Mouse (Mus musculus) liver, embryonic 16.5 days (tissue): Measurements from ENCODE around the gene Adra1d. TPM values are rescaled to one million over a fixed set of nuclear protein-coding genes. Genes with fewer than 3 reads are reported as not detected.

Experiments
- ATAC-seq: fragments of 200-750 bp; cut with Nextera tagmentation; 2 replicates; pipeline ENCODE4 v1.8.0; 2017; ENCODE audit warnings: low read depth, mild to moderate bottlenecking, moderate number of reproducible peaks, moderate library complexity
- H3K27ac ChIP-seq: fragments of 300-500 bp; sonication (generic); 2 replicates; pipeline ENCODE4 v1.5.1; 2014; ENCODE audit warnings: mild to moderate bottlenecking, low read length
- H3K27me3 ChIP-seq: fragments of 300-500 bp; sonication (generic); 2 replicates; pipeline ENCODE4 v1.6.1; 2014; ENCODE audit warnings: low read depth, low read length, mixed read lengths; ENCODE audit not compliant: control insufficient read depth, insufficient read depth
- H3K36me3 ChIP-seq: fragments of 300-500 bp; sonication (generic); 2 replicates; pipeline ENCODE4 v1.6.1; 2014; ENCODE audit warnings: mild to moderate bottlenecking; ENCODE audit not compliant: control insufficient read depth, insufficient read depth
- H3K4me1 ChIP-seq: fragments of 300-500 bp; sonication (generic); 2 replicates; pipeline ENCODE4 v1.6.1; 2014; ENCODE audit warnings: low read depth, low read length, mixed read lengths; ENCODE audit not compliant: control insufficient read depth
- H3K4me2 ChIP-seq: fragments of 300-500 bp; sonication (generic); 2 replicates; pipeline ENCODE4 v1.6.1; 2014; ENCODE audit warnings: low read depth, low read length, mixed read lengths
- H3K4me3 ChIP-seq: fragments of 300-500 bp; sonication (generic); 2 replicates; pipeline ENCODE4 v1.5.1; 2014; ENCODE audit warnings: low read depth, mild to moderate bottlenecking, low read length
- H3K9ac ChIP-seq: fragments of 300-500 bp; sonication (generic); 2 replicates; pipeline ENCODE4 v1.6.1; 2014; ENCODE audit warnings: low read depth, low read length
- H3K9me3 ChIP-seq: fragments of 300-500 bp; sonication (generic); replicated peaks from 2 replicates; pipeline ENCODE4 v1.6.1; 2016; ENCODE audit warnings: low read length; ENCODE audit not compliant: control insufficient read depth
- WGBS: fragments of 180-500 bp; shearing (Covaris S2); extraction: QIAGEN DNeasy Blood & Tissue Kit; methylation state at CpG from one replicate; pipeline ENCODE4 v1.1.7; 2014; ENCODE audit not compliant: insufficient replicate concordance; 5-methylcytosine and 5-hydroxymethylcytosine counted together
- polyA plus RNA-seq: library from polyadenylated mRNA; unstranded; fragments of >200 nt; fragmentation: Nextera tagmentation; extraction: Ambion mirVana; gene quantifications from 2 replicates; pipeline ENCODE4 v1.2.1, GENCODE M21; 2015

Adra1d gene
- polyA plus RNA-seq, 1 experiment from 2014 or later, result 0.22 TPM

DNA sequence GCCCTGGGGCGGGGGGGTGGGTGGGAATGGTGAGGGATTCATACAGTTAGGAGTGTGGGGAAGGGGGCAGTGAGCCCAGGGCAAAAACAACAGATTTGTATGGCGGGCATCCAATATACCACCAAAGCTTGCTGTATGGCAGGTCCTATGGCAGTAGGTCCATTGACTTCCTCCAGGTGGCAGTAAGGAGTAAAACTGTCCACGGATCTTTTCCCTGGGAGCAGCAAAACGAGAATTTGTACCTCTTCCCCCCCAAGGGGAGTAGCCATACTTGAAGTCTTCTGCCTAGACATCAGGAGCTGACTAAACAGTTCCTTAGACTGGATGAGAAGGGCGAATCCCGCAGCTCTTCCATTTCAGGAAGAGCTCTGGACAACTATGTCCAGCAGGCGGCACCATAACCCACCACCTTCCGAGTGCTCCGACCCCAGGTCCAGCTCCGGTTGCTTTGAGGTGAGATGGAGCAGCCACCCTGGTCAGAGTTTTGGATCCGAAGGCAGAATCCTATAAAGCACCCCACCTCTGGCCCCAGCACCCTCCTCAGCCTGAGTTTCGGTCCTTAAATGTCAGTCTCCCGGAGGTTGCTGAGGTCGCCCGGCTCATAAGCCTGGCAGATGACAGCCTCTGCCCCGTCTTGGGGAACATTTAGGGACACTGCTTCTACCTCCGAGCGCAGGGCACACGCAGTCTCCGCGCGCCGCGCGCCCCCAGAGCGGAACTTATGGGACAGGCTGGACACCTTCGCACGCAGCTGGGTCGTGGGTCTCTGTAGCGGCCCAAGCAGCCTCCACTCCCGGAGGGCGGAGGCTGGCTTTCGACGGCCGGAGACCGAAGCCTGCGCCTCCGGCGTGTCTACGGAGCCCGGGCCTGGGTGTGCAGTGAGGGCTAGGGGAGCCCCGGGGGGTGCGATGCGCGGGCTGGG, 16.4 kb downstream of the Adra1d start:
- peaks cover 44% of the 10 kb centered on the region for H3K27me3 ChIP-seq
- peak overlapping the region; percentile 61 for H3K4me2 ChIP-seq
- 2% methylated on average over 45 of the region's 45 CpGs for WGBS
- H3K4me3 ChIP-seq, result peak overlapping the region; percentile 45
- H3K27ac ChIP-seq, result no peak overlapping the region
- no peak for ATAC-seq
- H3K4me1 ChIP-seq, result peaks cover 9% of the 10 kb centered on the region
- H3K9ac ChIP-seq, result no peak overlapping the region
- no peaks in the 10 kb centered on the region for H3K9me3 ChIP-seq
- no peaks in the 10 kb centered on the region for H3K36me3 ChIP-seq

DNA sequence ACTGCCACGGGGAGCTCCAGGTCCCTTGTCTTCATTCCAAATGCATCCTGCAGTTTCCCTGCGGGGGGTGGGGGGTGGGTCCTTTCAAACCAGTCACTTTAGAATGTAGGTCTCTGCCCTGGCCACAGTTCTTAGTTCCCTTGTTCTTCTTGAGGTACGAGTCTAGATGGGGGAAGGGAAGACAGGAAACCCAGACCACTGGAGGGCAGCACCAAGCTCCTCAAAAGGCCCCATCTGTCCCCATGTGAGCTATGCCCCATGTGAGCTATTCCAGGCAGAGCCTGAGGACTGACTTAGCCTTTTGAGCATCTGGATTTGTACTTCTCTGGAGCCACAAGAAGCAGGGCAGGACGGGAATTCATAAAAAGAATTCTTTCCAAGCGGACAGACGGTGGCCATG, 19.6 kb downstream of the Adra1d start:
- H3K27ac ChIP-seq, result no peak overlapping the region
- H3K4me1 ChIP-seq, result peaks cover 9% of the 10 kb centered on the region
- no peak overlapping the region for H3K9ac ChIP-seq
- 32% methylated on average over 6 of the region's 6 CpGs for WGBS
- no peak overlapping the region for H3K4me3 ChIP-seq
- no peak overlapping the region for H3K4me2 ChIP-seq
- ATAC-seq, result no peak
- H3K9me3 ChIP-seq, result no peaks in the 10 kb centered on the region
- H3K36me3 ChIP-seq, result no peaks in the 10 kb centered on the region
- H3K27me3 ChIP-seq, result peaks cover 29% of the 10 kb centered on the region

DNA sequence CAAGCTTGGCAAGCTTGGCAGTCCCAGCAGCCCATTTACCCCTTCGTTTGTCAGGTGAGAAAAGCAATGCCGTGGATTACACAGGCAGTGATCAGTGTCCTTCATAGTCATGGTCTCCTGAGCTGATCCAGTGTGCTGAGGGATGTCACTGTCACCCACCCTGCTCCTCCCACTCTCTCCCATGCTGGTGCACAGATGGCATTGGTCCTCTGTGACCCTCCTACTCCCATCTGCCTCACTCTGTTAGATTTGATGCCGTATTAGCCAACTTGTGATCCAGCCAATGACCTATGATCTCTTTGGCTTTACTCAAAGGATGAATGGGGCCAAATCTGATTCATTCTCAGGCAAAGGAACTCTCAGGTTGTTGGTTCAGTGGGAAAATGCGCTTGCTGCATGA, 20.4 kb downstream of the Adra1d start:
- Histone ChIP-seq H3K9me3 (no peaks in the 10 kb centered on the region), H3K4me1 (peaks cover 9% of the 10 kb centered on the region), H3K27me3 (peaks cover 20% of the 10 kb centered on the region), H3K4me3 (no peak overlapping the region), H3K4me2 (no peak overlapping the region), H3K9ac (no peak overlapping the region), H3K27ac (no peak overlapping the region), H3K36me3 (no peaks in the 10 kb centered on the region)
- 62% methylated on average over 4 of the region's 4 CpGs for WGBS
- ATAC-seq, result no peak

DNA sequence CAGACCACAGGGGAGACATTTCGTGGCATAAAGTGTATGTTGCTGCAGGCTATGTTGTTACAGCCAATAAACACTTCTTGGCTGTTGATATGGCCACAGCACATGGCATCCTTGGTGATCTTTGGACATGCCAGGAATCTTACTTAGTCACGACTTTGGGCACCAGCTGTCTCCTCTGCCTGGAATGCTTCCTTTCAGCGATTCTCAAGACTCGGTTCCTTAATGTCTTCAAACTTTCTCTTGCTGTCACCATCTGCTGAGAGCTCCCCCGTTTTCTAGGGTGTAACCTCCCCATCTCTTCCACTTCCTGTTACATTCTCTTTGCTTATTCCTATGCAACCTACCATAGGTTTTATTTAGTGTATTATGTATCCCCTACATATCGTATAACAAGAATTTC, 22.3 kb downstream of the Adra1d start:
- WGBS, result 57% methylated on average over 6 of the region's 6 CpGs
- Histone ChIP-seq H3K36me3 (no peaks in the 10 kb centered on the region), H3K4me1 (no peaks in the 10 kb centered on the region), H3K9me3 (no peaks in the 10 kb centered on the region), H3K27me3 (peaks cover 3% of the 10 kb centered on the region; the same call in 1 of the 2 replicates), H3K4me3 (no peak overlapping the region), H3K4me2 (no peak overlapping the region), H3K27ac (no peak overlapping the region), H3K9ac (no peak overlapping the region)
- ATAC-seq, result no peak

DNA sequence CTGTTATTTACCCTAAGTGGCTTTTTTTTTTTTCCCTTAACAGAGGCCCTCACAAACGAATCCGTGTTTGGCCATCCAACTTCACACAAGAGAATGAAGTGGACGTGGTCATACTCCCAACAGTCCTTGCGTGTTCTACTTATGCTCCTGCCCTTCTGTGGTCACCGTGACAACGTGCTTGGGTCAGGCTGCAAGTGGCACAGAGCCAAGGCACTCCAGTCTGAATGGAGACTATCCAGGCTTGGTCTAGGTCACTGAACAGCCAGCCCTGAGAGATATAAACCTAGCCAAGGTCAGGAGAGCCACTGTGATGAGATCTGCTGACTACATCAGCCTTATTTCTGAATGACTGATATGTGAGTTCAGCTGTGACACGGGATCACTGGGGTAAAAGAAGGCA, 23.7 kb downstream of the Adra1d start:
- H3K27ac ChIP-seq, result no peak overlapping the region
- H3K4me3 ChIP-seq, result no peak overlapping the region
- no peak overlapping the region for H3K4me2 ChIP-seq
- no peak overlapping the region for H3K9ac ChIP-seq
- no peaks in the 10 kb centered on the region for H3K27me3 ChIP-seq
- 59% methylated on average over 7 of the region's 7 CpGs for WGBS
- H3K36me3 ChIP-seq, result no peaks in the 10 kb centered on the region
- no peak for ATAC-seq
- H3K9me3 ChIP-seq, result no peaks in the 10 kb centered on the region
- H3K4me1 ChIP-seq, result no peaks in the 10 kb centered on the region

DNA sequence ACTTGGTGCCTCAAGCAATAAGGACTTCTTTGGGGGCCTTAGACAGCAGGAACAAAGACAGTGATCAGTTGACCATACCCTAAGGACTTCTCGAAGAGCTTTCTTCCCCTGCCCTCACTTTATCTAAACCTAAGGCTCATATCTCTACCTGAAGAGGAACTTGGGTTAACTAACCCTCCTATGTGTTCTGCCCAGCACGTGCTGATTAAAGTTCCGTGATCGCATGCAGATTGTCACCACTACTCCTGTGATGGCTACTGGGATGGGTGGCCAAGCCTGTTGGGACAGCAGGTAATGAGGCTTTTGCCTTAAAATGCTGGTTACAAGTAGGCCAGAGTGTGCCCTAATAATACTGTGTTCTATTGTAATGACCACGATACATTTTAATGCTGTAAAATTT, 26.9 kb downstream of the Adra1d start:
- Histone ChIP-seq H3K27ac (no peak overlapping the region), H3K9me3 (no peaks in the 10 kb centered on the region), H3K9ac (no peak overlapping the region), H3K4me2 (no peak overlapping the region), H3K4me1 (peaks cover 3% of the 10 kb centered on the region; the same call in 1 of the 2 replicates), H3K27me3 (no peaks in the 10 kb centered on the region), H3K4me3 (no peak overlapping the region), H3K36me3 (no peaks in the 10 kb centered on the region)
- 54% methylated on average over 5 of the region's 5 CpGs for WGBS
- ATAC-seq, result no peak

DNA sequence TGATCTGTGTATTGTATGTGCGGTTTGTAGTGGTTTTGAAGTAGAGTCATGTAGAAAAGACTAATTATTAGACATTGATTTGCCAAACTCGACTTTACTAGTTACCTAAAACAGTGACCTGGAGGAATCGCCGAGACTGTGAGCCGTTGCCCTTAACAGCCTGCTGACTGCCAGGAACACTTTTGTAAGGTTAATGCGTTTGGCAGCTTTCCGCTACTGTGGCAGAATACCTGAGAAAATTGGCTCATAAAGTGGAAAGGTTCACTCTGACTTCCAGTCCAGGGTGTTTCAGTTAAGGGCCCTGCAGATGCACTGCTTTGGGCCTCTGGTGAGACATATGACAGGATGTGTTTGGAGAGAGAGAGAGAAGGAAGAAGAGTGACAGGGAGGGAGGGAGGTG, 30.8 kb downstream of the Adra1d start:
- 77% methylated on average over 7 of the region's 7 CpGs for WGBS
- H3K27ac ChIP-seq, result no peak overlapping the region
- no peaks in the 10 kb centered on the region for H3K36me3 ChIP-seq
- no peak overlapping the region for H3K4me2 ChIP-seq
- no peak overlapping the region for H3K4me3 ChIP-seq
- no peaks in the 10 kb centered on the region for H3K27me3 ChIP-seq
- H3K4me1 ChIP-seq, result peaks cover 4% of the 10 kb centered on the region; the same call in 1 of the 2 replicates
- H3K9ac ChIP-seq, result no peak overlapping the region
- ATAC-seq, result no peak
- no peaks in the 10 kb centered on the region for H3K9me3 ChIP-seq

DNA sequence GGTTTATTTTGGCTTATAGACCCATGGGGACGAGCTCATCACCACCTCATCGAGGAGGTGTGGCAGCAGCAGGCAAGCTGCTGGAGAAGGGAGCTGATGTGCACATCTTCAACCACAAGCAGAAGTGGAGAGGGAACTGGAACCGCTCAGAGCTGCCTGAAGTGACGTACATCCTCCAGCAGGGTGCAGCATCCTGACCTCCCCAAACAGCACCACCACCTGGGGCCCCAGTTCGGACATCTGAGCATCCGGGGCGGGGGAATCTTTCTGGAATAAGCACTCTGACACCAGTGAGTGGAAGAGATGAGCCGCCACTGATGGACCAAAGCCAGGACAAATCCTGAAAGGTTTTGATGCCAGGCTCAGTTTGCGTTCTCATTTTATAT, 31.5 kb downstream of the Adra1d start:
- H3K4me2 ChIP-seq, result no peak overlapping the region
- no peaks in the 10 kb centered on the region for H3K36me3 ChIP-seq
- WGBS, result 16% methylated on average over 9 of the region's 9 CpGs
- no peak overlapping the region for H3K4me3 ChIP-seq
- ATAC-seq, result 0 out of 2 replicates have a peak, but pooled peaks have one; percentile 41
- H3K9ac ChIP-seq, result no peak overlapping the region
- H3K27me3 ChIP-seq, result no peaks in the 10 kb centered on the region
- peaks cover 4% of the 10 kb centered on the region; the same call in 1 of the 2 replicates for H3K4me1 ChIP-seq
- H3K9me3 ChIP-seq, result no peaks in the 10 kb centered on the region
- no peak overlapping the region for H3K27ac ChIP-seq

DNA sequence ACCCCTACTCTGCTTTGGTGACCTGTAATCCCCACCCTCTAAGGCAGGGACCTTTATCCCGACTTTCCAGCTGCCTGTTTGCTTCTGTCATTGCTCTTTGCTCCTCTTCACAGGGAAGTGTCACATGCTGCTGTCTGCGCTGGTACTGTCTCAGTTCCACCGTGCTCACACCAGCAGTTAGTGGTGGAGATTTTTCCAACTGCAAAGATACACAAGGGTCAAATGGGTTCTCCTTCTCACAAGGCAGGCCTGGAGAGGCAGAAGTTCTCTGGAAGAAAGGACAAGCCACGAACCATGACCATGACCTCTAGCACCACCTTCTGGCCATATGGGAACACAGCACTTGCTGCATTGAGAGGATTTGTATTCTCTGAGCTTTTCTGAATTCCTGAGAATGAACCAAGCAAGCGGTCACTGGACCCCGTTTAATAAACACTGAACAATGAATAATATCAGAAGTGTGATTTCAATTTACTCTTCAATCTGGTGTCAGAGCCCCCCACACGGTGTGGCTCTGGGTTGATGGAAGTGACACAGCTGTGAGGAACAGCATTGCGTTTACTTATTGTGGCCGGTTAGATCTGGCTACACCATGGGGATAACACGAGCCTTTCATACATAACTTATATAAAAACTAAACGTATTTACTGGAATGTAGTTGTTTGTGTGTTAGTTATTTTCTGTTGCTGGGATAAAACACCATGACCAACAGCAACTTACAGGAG, 32.0 kb downstream of the Adra1d start:
- H3K9ac ChIP-seq, result no peak overlapping the region
- 27% methylated on average over 11 of the region's 11 CpGs for WGBS
- no peaks in the 10 kb centered on the region for H3K36me3 ChIP-seq
- H3K4me1 ChIP-seq, result peaks cover 4% of the 10 kb centered on the region; the same call in 1 of the 2 replicates
- no peak overlapping the region for H3K4me3 ChIP-seq
- no peak overlapping the region for H3K27ac ChIP-seq
- peak; percentile 30; the same call in 1 of the 2 replicates for ATAC-seq
- H3K9me3 ChIP-seq, result no peaks in the 10 kb centered on the region
- H3K27me3 ChIP-seq, result no peaks in the 10 kb centered on the region
- no peak overlapping the region for H3K4me2 ChIP-seq
